Mouse (Mus musculus): ENCODE data around the gene Dlg4.
"Not testable (repeated sequence)": the region's sequence is repeated elsewhere in the genome, so short reads cannot be mapped to it uniquely, and the experiment has no call there.

The Dlg4 gene

DNA sequence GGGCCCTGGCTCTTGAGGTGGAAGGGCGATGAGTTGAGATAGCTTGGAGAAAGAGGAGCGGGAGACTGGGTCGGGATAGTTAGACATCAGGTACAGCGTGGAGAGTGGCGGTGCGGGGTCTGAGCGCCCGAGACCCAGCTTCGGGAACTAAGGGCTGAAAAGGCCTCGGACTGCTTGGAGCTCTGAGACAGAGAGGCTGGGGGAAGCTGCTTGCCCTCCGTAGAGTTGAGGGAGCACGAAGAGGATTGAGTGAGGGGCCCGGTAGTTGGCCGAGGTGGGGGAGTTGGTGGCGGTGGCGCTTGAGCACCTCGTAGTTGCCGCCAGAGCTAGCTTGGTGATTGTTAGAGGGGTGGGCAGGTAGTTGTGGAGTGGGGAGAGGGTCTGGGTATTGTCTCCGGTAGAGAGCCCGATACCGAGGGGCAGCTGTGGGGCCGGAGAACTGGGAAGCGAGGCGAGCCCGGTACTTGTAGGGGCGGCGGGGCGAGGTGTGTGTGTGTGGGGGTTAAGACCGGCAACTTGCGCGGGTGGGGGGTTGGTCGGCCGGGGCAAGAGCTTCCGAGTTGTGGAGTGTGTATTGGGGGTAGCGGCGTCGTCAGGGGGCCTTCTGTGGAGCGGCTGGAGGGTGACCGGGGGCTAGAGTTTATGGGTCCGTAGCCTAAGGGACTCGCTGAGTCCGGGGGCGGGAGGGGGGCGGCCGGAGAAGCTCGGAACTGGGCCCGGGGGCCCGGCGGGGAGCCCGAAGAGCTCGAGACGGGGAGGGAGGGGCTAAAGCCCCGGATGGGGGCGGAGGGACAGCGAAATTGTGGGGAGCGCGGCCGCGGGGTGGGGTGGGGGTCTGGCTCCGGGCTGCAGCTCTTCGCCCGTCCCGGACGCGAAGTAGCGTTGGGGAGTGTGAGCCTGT lies 20.3 kb upstream of the Dlg4 start:
- DNase-seq (ENCODE audit: low read depth), result peak; percentile 78

DNA sequence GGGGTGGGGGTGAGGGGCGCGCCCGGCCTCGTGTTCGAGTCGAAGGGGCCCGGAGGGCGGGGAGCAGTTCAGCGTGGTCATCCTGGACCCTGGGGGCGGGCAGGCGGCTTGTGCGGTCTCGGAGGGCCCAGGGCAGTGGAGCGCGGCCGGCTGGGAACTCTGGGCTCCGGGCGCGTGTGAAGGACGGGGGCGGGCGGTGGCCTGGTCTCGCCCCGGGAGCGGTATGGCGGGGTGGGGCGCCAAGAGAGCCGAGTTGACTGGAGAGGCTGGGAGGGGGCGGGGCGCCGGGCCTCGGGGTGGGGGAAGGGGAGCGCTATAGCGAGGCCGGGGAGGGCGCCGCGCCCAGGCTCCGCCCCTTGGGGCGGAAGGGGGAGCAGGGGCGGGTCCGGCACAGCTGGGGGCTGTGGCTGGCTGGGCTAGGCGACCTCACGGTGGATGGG lies 19.7 kb upstream of the Dlg4 start:
- DNase-seq (ENCODE audit: low read depth), result peak; percentile 93

GRCm38 (mm10) chr11:69998567-69999491 lies 17.9 kb upstream of the Dlg4 start:
- no peak for DNase-seq (ENCODE audit: low read depth)

GRCm38 (mm10) chr11:69999666-70000065 lies 17.1 kb upstream of the Dlg4 start:
- DNase-seq (ENCODE audit: low read depth), result no peak

- peak; percentile 98 for DNase-seq (ENCODE audit: low read depth)
Measured at GRCm38 (mm10) chr11:70000396-70000898, 16.3 kb upstream of the Dlg4 start, which contains the start of gene Dvl2. Gene Dvl2, plus strand, starts transcription at chr11:70000595.

GRCm38 (mm10) chr11:70001159-70001558 lies 15.6 kb upstream of the Dlg4 start:
- DNase-seq (ENCODE audit: low read depth), result no peak

DNA sequence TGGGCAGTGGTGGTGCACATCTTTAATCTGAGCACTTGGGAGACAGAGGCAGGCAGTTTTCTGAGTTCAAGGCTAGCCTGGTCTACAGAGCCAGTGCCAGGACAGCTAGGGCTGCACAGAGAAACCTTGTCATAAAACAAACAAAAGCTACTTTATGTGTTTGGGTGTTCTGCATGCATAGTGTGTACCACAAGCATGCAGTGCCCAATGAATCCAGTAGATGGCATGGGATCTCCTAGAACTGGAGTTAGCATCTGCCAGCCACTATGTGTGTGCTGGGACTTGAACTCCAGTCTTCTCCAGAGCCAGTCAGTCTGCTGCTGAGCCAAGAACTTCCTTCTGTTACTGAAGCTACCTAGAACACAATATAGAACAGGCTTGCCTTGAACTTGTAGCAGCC lies 14.9 kb upstream of the Dlg4 start:
- peak; percentile 80 for DNase-seq (ENCODE audit: low read depth)

DNA sequence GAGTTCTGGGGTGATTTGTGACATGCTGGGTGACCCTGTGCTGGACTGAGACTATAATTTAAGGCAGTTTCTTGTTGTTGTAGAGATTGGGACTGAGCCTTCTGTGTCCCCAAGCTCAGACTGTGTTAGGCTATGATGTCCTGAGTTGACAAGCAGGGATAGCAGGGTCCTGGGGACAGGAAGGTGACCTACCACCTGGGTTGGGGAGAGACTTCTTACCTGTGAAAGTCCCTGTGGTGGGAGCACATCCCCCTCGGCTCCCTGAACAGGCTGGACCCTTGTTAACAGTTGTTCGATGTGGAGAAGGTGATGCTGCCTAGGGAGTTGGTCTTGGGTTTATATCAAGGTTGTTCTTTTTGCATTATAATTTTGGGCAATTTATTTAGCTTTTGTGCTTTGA lies 14.3 kb upstream of the Dlg4 start:
- no peak for DNase-seq (ENCODE audit: low read depth)

DNA sequence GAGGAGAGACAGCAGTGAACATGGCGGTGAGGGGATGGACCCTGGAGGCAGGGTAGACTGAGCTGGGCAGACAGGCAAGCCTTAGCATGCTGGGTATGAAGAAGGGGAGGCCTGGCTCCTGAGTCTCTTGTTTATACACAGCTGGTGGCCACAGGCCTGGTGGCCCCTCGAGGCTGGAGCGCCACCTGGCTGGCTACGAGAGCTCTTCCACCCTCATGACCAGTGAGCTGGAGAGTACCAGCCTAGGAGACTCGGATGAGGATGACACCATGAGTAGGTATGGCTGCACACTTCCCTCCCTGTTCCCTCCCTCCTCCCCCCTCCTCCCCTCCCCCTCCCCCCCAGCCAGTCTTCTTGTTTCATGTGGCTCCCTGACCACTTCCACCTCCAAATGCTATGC lies 11.2 kb upstream of the Dlg4 start:
- peak; percentile 46 for DNase-seq (ENCODE audit: low read depth)

DNA sequence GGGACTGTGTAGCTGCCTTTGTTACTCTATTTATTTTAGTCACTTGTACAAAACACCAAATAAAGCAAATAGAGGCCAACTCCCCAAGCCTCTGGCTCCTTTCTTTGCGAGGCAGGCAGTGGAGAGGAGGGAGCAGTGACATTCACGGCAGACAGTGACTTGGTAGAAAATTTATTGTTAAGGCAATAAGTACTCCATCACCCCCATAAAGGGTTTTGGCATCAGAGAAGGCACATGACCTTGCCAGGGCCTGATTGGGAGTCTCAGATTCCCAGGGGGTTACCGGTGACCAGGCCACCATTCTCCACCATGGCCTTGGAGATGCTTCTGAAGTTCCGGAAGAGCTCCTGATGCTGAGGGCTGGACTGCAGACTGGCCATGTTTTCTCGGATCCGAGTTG lies 6.7 kb upstream of the Dlg4 start:
- no peak for DNase-seq (ENCODE audit: low read depth)

- DNase-seq (ENCODE audit: low read depth), result no peak
Measured at GRCm38 (mm10) chr11:70010548-70010947, 6.2 kb upstream of the Dlg4 start.

DNA sequence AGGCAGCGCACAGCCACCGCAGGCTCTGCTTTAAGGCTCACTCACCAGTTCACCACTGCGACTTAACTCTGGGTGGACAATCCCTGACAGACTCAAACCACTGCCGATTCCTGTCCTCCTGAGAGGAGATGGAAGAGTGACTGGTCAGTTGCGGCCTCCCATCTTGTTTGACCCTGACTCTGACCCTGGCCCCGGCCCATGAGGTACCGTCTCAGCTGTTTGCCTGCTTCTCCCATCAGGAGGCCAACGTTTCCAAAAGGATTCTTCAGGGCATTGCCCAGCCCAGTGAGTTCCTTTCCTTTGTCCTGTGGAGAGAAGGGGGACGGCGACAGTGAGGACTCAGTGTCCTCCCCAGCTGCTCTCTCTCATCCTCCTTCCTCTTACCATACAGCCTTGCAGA lies 5.8 kb upstream of the Dlg4 start:
- no peak for DNase-seq (ENCODE audit: low read depth)

GRCm38 (mm10) chr11:70012931-70013330 lies 3.8 kb upstream of the Dlg4 start:
- no peak for DNase-seq (ENCODE audit: low read depth)

DNA sequence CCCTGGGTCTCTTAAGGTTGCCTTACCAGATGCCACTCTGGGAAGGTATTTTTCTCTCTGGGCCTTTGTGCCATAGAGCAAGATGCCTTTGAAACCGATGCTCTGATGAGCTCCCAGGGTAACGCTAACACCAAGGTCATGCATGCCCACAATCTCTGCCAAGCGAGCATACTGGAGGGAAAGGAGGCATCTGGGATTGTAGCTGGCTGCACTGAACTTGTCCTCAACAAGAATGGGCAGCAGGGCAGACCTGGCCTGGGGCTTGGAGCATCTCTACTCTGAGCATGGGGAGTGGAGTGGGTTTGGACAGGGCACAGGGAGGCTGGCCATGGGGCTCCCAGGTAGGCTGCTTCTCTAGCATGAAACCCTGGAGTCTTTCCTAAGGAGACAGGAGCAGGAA lies 3.3 kb upstream of the Dlg4 start:
- no peak for DNase-seq (ENCODE audit: low read depth)

DNA sequence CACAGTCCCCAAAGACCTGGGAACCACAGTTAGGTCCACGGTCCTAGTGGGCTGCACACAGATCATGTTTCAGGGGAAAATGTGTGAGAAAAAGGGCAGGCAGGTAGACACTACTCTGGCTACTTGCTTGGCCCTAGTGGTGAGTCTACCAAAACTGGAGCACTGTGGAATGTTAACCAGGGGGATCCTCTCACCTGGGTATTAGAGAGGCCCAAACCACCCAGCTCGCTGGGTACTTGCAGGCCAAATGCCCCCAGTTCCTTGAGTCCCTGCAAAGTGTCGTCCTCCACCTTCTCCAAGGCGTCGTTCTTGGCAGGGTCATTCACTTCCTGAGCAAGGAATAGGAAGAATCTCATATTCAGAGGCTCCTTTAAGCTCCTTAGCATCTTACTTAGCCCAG lies 2.7 kb upstream of the Dlg4 start:
- no peak for DNase-seq (ENCODE audit: low read depth)

DNA sequence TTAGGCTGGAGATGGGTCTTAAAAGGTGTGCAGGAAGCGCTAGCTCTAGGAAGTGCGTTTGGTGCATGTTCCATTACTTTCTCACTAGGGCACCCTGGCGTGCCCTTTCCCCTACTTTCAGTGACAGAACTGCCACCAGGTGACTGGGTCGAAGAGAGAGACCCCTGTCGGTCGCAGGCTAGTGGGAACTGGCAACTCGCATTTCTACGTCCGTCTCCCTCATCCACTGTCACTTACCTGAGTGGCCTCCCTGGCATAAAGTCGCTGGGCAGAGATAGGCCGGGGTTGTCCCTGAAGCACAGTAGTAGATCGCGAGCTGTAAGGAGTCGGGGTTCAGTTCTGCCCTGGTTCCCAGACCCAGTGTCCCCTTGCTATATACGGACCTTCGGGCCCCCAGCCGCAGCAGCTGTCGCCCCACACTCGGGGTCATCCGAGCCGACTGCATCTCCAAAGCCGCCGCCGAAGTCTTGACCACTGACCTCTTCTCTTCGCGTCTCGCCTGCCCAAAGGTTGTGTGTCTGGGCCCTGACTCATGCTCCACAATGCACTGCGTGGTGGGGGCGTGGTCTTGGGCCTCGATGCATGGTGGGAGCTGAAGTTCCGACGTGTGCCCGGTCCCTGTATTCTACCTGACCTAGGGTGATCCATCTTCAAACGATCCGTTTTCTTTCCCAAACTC lies 1.7 kb upstream of the Dlg4 start, which contains the start of gene Acadvl:
Acadvl (minus strand) TSS at position 532 of the 679 bp plus-strand sequence.
- peak; percentile 92 for DNase-seq (ENCODE audit: low read depth)

DNA sequence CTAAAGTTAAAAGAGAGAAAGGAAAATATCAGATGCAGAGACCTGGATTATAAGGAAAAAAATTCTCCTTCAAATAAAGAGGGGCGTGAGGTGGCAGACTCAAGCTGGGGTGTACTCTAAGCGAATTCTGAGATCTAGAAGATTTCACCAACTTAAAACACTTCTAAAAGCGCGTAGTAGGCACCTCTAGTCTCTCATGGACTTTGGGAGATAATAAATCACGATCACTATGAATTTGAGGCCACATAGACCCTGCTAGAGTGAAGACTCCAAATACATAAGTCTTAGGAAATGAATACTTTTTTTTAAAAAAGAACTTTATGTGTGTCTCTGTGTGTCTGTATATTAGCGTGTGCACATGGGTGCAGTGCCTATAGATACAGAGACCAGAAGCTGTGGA lies 1.1 kb upstream of the Dlg4 start:
- DNase-seq (ENCODE audit: low read depth), result no peak

DNA sequence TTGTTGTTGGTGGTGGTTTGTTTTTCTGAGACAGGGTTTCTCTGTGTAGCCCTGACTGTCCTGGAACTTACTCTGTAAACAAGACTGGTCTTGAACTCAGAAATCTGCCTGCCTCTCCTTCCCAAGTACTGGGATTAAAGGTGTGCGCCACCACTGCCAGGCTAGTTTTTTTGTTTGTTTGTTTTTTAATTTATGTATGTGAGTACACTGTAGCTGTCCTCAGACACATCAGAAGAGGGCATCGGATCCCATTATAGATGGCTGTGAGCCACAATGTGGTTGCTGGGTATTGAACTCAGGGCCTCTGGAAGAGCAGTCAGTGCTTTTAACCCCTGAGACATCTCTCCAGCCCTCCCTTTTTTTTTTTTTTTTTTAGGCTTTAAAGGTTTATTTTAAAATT lies 565 bp upstream of the Dlg4 start:
- DNase-seq (ENCODE audit: low read depth), result not testable (repeated sequence)

DNA sequence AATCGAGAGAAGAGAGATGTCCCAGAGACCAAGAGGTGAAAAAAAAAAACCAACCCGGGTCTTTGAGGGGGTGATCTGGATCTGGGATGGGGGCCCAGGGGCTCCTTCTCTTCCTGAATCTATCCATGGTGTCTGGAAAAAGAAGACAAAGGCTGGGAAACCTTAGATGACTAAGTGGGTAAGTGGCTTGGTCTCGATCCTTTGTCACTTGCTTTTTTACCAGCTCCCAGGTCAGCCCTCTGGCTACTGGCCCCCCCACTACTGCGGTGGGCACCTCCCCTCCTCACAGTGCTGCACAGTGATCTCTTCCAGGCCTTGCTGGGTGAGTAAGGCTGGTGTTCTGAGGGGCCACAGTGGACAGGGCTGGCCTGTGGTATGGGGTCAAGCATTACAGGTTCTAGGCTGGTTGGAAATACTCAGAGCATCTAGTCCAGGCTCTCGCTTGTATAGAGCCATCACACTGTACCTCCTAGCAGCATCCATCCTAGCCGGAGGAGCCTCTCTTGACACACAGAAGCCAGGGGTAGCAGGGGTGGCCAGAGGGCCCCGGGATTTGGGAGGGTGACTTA lies 541 bp downstream of the Dlg4 start:
- no peak for DNase-seq (ENCODE audit: low read depth)

- DNase-seq (ENCODE audit: low read depth), result peak; percentile 92
Measured at GRCm38 (mm10) chr11:70018131-70018990, 1.6 kb downstream of the Dlg4 start.
